Mouse (Mus musculus): ENCODE results near the gene Lmf2.

The Lmf2 gene

GRCm38 (mm10) chr15:89355241-89356187 lies at the start of gene Lmf2, which contains the start of gene Ncaph2:
Lmf2 (minus strand) TSS chr15:89355659.
Ncaph2 (plus strand) TSS chr15:89355719.
- DNase-seq (ENCODE audit: low spot score), result peak; percentile 82

GRCm38 (mm10) chr15:89404831-89405623 lies 49.6 kb upstream of the Lmf2 start:
- no peak for DNase-seq (ENCODE audit: low spot score)

- no peak for DNase-seq (ENCODE audit: low spot score)
Measured at GRCm38 (mm10) chr15:89402471-89402870, 47.0 kb upstream of the Lmf2 start.

- DNase-seq (ENCODE audit: low spot score), result no peak
Measured at GRCm38 (mm10) chr15:89399716-89400115, 44.3 kb upstream of the Lmf2 start.

- no peak for DNase-seq (ENCODE audit: low spot score)
Measured at GRCm38 (mm10) chr15:89398146-89398545, 42.7 kb upstream of the Lmf2 start.

GRCm38 (mm10) chr15:89396883-89397282 lies 41.4 kb upstream of the Lmf2 start:
- DNase-seq (ENCODE audit: low spot score), result no peak

GRCm38 (mm10) chr15:89390081-89390480 lies 34.6 kb upstream of the Lmf2 start:
- DNase-seq (ENCODE audit: low spot score), result no peak

- DNase-seq (ENCODE audit: low spot score), result no peak
Measured at GRCm38 (mm10) chr15:89387127-89387526, 31.7 kb upstream of the Lmf2 start.

GRCm38 (mm10) chr15:89384617-89385016 lies 29.2 kb upstream of the Lmf2 start, which contains the start of gene Klhdc7b:
Klhdc7b (plus strand) TSS chr15:89384917.
- DNase-seq (ENCODE audit: low spot score), result no peak

GRCm38 (mm10) chr15:89379429-89379828 lies 24.0 kb upstream of the Lmf2 start:
- DNase-seq (ENCODE audit: low spot score), result no peak

- DNase-seq (ENCODE audit: low spot score), result no peak
Measured at GRCm38 (mm10) chr15:89378831-89379401, 23.5 kb upstream of the Lmf2 start, which contains the start of gene Odf3b. Odf3b (minus strand) TSS chr15:89379282.

- no peak for DNase-seq (ENCODE audit: low spot score)
Measured at GRCm38 (mm10) chr15:89377938-89378828, 22.7 kb upstream of the Lmf2 start.

- DNase-seq (ENCODE audit: low spot score), result no peak
Measured at GRCm38 (mm10) chr15:89377362-89377761, 21.9 kb upstream of the Lmf2 start.

GRCm38 (mm10) chr15:89376957-89377356 lies 21.5 kb upstream of the Lmf2 start, which contains the start of gene Tymp:
Tymp (minus strand) TSS chr15:89377039.
- DNase-seq (ENCODE audit: low spot score), result no peak

GRCm38 (mm10) chr15:89376040-89376439 lies 20.6 kb upstream of the Lmf2 start:
- no peak for DNase-seq (ENCODE audit: low spot score)

- no peak for DNase-seq (ENCODE audit: low spot score)
Measured at GRCm38 (mm10) chr15:89374801-89375534, 19.5 kb upstream of the Lmf2 start.

GRCm38 (mm10) chr15:89374340-89374739 lies 18.9 kb upstream of the Lmf2 start:
- no peak for DNase-seq (ENCODE audit: low spot score)

- DNase-seq (ENCODE audit: low spot score), result peak; percentile 92
Measured at GRCm38 (mm10) chr15:89373762-89374248, 18.3 kb upstream of the Lmf2 start, which contains the start of gene Sco2. Sco2 (minus strand) TSS chr15:89373846.

GRCm38 (mm10) chr15:89373027-89373761 lies 17.7 kb upstream of the Lmf2 start:
- DNase-seq (ENCODE audit: low spot score), result peak; percentile 67

Data from ovary, postnatal 10 days (tissue).